Mouse (Mus musculus): ENCODE results near the gene Spin2f. TPM values are rescaled to one million over a fixed set of nuclear protein-coding genes. Genes with fewer than 3 reads are reported as not detected.
"Not testable (repeated sequence)": the region's sequence is repeated elsewhere in the genome, so short reads cannot be mapped to it uniquely, and the experiment has no call there.

Spin2f gene
- not detected in 2 replicates for polyA plus RNA-seq (2015; fragmentation: Nextera tagmentation; extraction: Ambion mirVana)

GRCm38 (mm10) chrX:31253594-31253993 is at the start of gene Spin2f:
Gene Spin2f, plus strand, starts transcription at chrX:31253894.
- WGBS (ENCODE audit: insufficient replicate concordance): 33% methylated on average over 1 of the region's 6 CpGs
- H3K4me1 ChIP-seq (ENCODE audit: control insufficient read depth, low read depth, low read length); H3K27me3 ChIP-seq (ENCODE audit: control insufficient read depth, insufficient read depth, low read depth, low read length); ATAC-seq (ENCODE audit: low read depth); H3K27ac ChIP-seq (ENCODE audit: low read length); H3K9me3 ChIP-seq (replicated peaks; ENCODE audit: control insufficient read depth, low read length); H3K9ac ChIP-seq (ENCODE audit: low read depth, low read length); H3K4me2 ChIP-seq (ENCODE audit: low read depth, low read length); H3K36me3 ChIP-seq (ENCODE audit: control insufficient read depth, insufficient read depth); H3K4me3 ChIP-seq (ENCODE audit: low read depth, low read length): not testable (repeated sequence)

- not testable (repeated sequence) for H3K9me3 ChIP-seq (replicated peaks; ENCODE audit: control insufficient read depth, low read length); ATAC-seq (ENCODE audit: low read depth); H3K27ac ChIP-seq (ENCODE audit: low read length); H3K9ac ChIP-seq (ENCODE audit: low read depth, low read length); H3K27me3 ChIP-seq (ENCODE audit: control insufficient read depth, insufficient read depth, low read depth, low read length); H3K4me3 ChIP-seq (ENCODE audit: low read depth, low read length); H3K36me3 ChIP-seq (ENCODE audit: control insufficient read depth, insufficient read depth); H3K4me1 ChIP-seq (ENCODE audit: control insufficient read depth, low read depth, low read length); H3K4me2 ChIP-seq (ENCODE audit: low read depth, low read length)
- 71% methylated on average over 7 of the region's 7 CpGs for WGBS (ENCODE audit: insufficient replicate concordance)
These were observed 41.6 kb upstream of the Spin2f start for GRCm38 (mm10) chrX:31212136-31212535.

- not testable (repeated sequence) for H3K4me2 ChIP-seq (ENCODE audit: low read depth, low read length); H3K9ac ChIP-seq (ENCODE audit: low read depth, low read length); H3K4me1 ChIP-seq (ENCODE audit: control insufficient read depth, low read depth, low read length); H3K4me3 ChIP-seq (ENCODE audit: low read depth, low read length); H3K27me3 ChIP-seq (ENCODE audit: control insufficient read depth, insufficient read depth, low read depth, low read length); H3K36me3 ChIP-seq (ENCODE audit: control insufficient read depth, insufficient read depth); ATAC-seq (ENCODE audit: low read depth); H3K27ac ChIP-seq (ENCODE audit: low read length); H3K9me3 ChIP-seq (replicated peaks; ENCODE audit: control insufficient read depth, low read length)
- WGBS (ENCODE audit: insufficient replicate concordance): 67% methylated on average over 9 of the region's 9 CpGs
These were observed 30.2 kb upstream of the Spin2f start for GRCm38 (mm10) chrX:31223536-31223935.

DNA sequence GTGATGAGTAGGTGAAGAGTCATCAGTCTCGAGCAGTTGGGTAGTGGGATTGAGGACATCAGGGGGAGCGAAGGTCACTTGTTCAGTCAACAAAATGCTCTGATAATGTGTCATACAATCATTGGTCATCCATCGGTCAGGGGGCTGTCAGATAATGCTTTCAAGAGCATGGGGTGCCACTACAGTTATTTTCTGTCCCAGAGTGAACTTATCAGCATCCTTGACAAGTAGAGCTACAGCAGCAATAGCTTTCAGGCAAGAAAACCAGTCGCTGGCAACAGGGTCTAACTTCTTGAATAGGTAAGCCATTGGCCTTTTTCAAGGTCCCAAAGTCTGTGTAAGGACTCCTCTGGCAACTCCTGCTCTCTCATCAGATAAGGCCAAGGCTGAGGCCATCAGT is 18.6 kb upstream of the Spin2f start:
- H3K4me1 ChIP-seq (ENCODE audit: control insufficient read depth, low read depth, low read length); H3K27ac ChIP-seq (ENCODE audit: low read length); H3K27me3 ChIP-seq (ENCODE audit: control insufficient read depth, insufficient read depth, low read depth, low read length); H3K4me2 ChIP-seq (ENCODE audit: low read depth, low read length); H3K9ac ChIP-seq (ENCODE audit: low read depth, low read length); H3K36me3 ChIP-seq (ENCODE audit: control insufficient read depth, insufficient read depth); ATAC-seq (ENCODE audit: low read depth); H3K9me3 ChIP-seq (replicated peaks; ENCODE audit: control insufficient read depth, low read length); H3K4me3 ChIP-seq (ENCODE audit: low read depth, low read length): not testable (repeated sequence)
- 36% methylated on average over 4 of the region's 4 CpGs for WGBS (ENCODE audit: insufficient replicate concordance)

- H3K4me1 ChIP-seq (ENCODE audit: control insufficient read depth, low read depth, low read length); H3K27me3 ChIP-seq (ENCODE audit: control insufficient read depth, insufficient read depth, low read depth, low read length); H3K9ac ChIP-seq (ENCODE audit: low read depth, low read length); H3K36me3 ChIP-seq (ENCODE audit: control insufficient read depth, insufficient read depth); ATAC-seq (ENCODE audit: low read depth); H3K27ac ChIP-seq (ENCODE audit: low read length); H3K4me2 ChIP-seq (ENCODE audit: low read depth, low read length); H3K4me3 ChIP-seq (ENCODE audit: low read depth, low read length); H3K9me3 ChIP-seq (replicated peaks; ENCODE audit: control insufficient read depth, low read length): not testable (repeated sequence)
- 46% methylated on average over 3 of the region's 3 CpGs for WGBS (ENCODE audit: insufficient replicate concordance)
These were observed 11.9 kb upstream of the Spin2f start for GRCm38 (mm10) chrX:31241754-31242153.

Other genes with a start within 250 kb of the Spin2f start
- gene Btbd35f29, start 136.2 kb upstream of the Spin2f start, polyA plus RNA-seq (2015; fragmentation: Nextera tagmentation; extraction: Ambion mirVana): not detected in 2 replicates
- not detected in 2 replicates for gene Btbd35f26, start 82.6 kb downstream of the Spin2f start, polyA plus RNA-seq (2015; fragmentation: Nextera tagmentation; extraction: Ambion mirVana)
- gene Btbd35f19, start 130.0 kb downstream of the Spin2f start, polyA plus RNA-seq (2015; fragmentation: Nextera tagmentation; extraction: Ambion mirVana): not detected in 2 replicates